Mouse (Mus musculus) cerebellum, postnatal 36 days (tissue): ENCODE data around the gene Eddm3b.
"Not testable (repeated sequence)": the region's sequence is repeated elsewhere in the genome, so short reads cannot be mapped to it uniquely, and the experiment has no call there.

Experiments used
- DNase-seq, 2 experiments: peaks; one replicate each; pipeline ENCODE4 v3.0.0; 2021 to 2022; ENCODE audit warnings: mixed read lengths in 2 of 2

Eddm3b gene

DNA sequence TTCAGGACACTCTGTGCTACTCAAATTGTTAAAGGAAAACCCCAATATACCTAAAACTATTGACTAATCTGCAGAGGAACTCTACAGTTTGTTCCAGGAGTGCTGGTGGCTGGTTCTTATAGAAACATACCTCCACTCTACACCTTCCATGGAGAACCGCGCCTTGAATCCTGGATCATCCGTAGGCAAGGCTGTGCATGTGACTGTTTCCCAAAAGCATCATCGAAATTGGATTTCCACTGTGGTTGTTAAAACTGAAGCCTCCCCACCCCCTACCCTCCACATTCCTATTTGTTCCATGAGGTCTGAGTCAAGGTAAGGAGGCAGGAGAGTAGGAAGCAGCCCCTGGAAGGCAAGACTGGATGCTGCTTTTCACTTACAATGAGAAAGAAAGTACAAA is 30.2 kb downstream of the Eddm3b start:
- no peak for DNase-seq

DNA sequence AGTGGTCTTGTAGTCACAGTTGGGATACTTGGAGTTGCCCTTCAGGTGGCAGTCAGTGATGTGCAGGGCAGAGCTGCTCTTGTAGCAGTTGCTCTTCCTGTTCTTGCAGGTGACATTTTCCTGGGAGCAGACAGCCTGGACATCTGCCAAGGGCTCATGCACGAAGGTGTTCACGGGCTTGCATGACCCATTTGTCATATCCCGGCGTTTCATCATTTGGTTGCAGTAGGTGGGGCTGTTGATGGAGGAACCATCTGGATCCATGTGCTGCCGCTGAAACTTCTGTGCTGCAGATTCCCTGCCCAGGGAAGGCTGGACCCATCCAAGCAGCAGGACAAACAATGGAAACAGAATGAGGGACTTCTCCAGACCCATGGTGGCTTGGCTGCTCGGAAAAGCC is 31.3 kb downstream of the Eddm3b start:
- DNase-seq, result peak; percentile 19 to 25

GRCm38 (mm10) chr14:51146685-51147084 is 32.5 kb downstream of the Eddm3b start, which contains the start of gene Rnase1:
Gene Rnase1, minus strand, starts transcription at chr14:51146785.
- no peak for DNase-seq

- no peak for DNase-seq
Observed at GRCm38 (mm10) chr14:51148006-51148405, 33.8 kb downstream of the Eddm3b start.

DNA sequence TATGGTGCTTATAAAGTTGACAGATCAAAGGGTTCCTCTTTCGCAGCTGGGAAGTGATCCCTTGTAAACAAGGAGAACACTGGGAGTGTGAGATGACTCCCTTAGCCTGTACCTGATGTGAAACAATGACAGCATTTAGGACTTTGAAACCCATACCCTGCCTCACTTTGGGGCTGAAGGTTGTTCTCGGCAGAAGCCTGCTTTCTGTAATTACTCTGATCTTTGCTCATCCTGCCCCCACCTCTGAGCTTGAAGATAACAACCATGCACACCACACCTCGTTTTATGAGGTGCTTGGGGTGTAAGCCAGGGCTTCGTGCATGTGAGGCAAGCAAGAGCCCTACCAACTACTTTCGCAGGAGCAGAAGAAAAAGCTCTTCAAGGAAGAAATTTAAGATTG is 34.9 kb downstream of the Eddm3b start:
- DNase-seq, result no peak

- no peak for DNase-seq
Observed at GRCm38 (mm10) chr14:51150206-51150831, 36.1 kb downstream of the Eddm3b start.

DNA sequence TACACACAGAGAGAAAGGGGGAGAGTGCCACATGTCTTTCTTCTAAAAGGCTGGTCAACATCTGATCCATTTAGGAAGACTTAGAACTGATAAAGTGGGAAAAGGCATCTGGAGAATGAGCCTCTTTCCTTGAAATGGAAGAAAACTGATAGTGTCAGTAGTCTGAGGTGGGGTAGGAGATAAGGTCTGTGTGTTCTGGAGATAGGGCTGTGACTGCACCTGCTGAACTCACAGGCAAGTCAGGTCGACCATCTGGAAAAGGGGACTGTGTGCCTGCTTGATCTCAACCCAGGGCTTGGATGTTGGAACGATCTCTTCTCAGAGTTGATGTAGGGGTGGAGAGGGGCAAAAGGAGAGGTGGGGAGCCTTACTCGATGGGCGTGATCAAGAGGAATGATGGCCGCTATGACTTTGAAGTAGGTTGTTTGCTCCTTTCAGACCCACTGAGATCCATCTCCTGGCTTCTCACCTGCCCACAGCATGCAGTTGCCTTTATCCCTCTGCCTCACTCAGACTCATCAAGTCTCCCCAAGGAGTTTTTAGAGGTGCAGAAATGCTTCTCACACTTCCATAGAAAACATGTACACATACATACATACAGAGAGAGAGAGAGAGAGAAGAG is 38.1 kb downstream of the Eddm3b start:
- no peak for DNase-seq

DNA sequence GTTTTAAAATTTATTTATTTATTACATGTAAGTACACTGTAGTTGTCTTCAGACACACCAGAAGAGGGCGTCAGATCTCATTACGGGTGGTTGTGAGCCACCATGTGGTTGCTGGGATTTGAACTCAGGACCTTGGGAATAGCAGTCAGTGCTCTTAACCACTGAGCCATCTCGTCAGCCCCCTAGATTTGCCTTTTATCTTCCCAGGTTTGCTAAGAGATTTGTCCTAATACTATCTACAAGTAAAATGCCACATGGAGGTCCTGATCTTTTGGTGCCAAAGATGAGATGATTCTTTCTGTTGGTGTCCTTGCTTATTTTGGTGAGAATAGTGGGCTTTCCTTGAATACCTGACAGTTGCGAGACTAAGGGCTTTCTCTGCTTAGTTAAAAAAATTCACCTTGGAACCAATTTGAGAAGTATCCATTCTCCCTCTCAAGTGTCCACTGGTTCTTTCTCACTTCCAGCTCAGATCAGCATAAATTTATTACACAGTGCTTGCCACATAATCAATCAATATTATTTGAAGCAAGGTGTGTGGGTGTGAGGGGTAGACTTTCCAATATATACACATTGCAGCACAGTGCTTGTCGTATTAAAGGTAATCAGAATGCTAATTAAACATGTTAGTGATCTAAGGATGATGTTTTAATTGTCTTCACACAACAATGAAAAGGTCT is 42.0 kb downstream of the Eddm3b start:
- no peak for DNase-seq

DNA sequence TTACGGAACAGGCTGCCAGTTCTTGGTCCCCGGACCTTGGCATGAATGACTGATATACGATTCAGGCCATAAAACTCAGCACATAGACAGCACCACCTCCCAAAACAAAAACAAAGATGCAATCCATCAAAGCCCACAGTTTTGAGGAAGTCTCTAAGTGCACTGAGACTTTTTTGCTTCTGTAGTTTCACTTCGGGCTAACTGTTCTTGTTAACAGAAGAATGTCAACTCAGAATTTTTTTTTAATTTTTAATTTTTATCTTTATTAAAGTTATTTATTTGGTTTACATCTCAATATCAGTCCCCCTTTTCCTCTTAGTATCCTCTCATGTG is 42.5 kb downstream of the Eddm3b start:
- DNase-seq, result no peak

DNA sequence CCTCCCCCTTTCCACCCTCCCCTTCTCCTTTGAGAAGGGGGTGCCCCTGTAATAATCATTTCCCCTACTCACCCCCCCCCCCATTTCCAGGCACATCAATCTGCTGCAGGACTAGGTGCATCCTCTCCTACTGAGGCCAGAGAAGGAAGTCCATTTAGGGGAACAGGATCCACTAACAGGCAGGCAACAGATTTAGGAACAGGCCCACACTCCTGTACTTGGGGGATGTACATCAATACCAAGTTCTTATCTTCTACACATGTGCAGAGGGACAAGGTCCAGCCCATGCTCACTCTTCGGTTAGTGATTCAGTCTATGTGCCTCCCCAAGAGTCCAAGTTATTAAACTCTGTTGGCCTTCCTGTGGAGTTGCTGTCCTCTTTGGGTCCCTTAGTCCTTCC is 42.8 kb downstream of the Eddm3b start:
- DNase-seq, result no peak

DNA sequence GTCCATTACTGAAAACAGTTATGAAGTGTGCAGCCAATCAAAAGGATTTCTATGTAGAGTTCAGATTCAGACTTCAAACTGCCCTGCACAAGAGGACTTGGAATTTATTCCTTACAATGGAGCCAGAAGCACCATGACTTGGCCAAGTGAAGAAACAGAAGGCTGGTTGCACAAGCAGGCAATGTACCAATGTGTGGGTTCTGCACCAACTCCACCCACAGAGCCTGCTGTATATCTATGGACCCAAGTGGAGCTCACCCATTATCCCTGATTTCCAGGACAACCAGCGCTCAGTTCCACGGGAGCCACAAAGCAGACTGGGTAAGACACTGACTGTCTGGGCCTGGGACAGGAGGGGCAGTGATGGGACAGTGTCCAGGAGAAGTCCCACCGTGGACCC is 47.8 kb downstream of the Eddm3b start, which contains the start of gene Rnase2b:
TSS of gene Rnase2b (plus strand) at position 285 of the 400 bp plus-strand sequence.
- DNase-seq, result not testable (repeated sequence)

DNA sequence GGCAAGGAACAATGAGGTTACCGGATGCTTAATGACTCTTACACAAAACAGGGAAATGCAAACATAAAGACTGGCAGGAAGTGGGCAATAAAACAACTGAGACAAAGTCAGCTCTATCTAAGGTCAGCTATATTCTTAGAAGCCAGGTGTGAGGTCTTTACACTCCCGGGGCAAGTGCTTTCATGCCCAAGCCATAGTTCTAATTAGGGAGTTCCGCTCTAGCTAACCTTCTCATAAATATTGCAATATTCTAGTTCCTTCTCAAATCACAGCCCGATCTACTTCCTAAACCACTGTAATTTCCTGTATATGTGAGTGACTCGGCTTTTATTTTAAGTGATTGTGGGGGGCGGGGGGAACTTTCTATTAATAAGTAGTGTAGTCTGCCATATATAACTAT is 49.1 kb downstream of the Eddm3b start:
- DNase-seq, result not testable (repeated sequence)

- no peak for DNase-seq
Observed at GRCm38 (mm10) chr14:51165435-51165834, 51.2 kb downstream of the Eddm3b start.

- DNase-seq, result no peak
Observed at GRCm38 (mm10) chr14:51166068-51166467, 51.8 kb downstream of the Eddm3b start.
